Mouse (Mus musculus) CH12.LX (cell line): Measurements from ENCODE around the gene Tmem181a.
"Not testable (repeated sequence)": the region's sequence is repeated elsewhere in the genome, so short reads cannot be mapped to it uniquely, and the experiment has no call there.

Experiments used
- CHD2 ChIP-seq: IDR thresholded peaks from 2 replicates; pipeline ENCODE4 v1.6.1; 2011; ENCODE audit warnings: low read length, improper control_type of control experiment
- CTCF ChIP-seq, 2 experiments: IDR thresholded peaks in 1 of 2; conservative IDR thresholded peaks in 1 of 2; 2 replicates each; pipeline ENCODE4 v1.5.1; 2011 to 2012; ENCODE audit warnings: low read depth in 2 of 2, low read length in 2 of 2, improper control_type of control experiment in 1 of 2, inconsistent platforms in 1 of 2, mild to moderate bottlenecking in 1 of 2, moderate library complexity in 1 of 2
- ELF1 ChIP-seq: IDR thresholded peaks from 2 replicates; pipeline ENCODE4 v1.6.1; 2014; ENCODE audit warnings: low read depth, mild to moderate bottlenecking, inconsistent platforms, low read length, improper control_type of control experiment
- EP300 ChIP-seq: IDR thresholded peaks from 2 replicates; pipeline ENCODE4 v1.6.1; 2011; ENCODE audit warnings: low read length, improper control_type of control experiment
- POLR2A ChIP-seq: IDR thresholded peaks from 2 replicates; pipeline ENCODE4 v1.6.1; 2011; ENCODE audit warnings: low read depth, mild to moderate bottlenecking, improper control_type of control experiment, low read length
- TCF12 ChIP-seq: IDR thresholded peaks from 2 replicates; pipeline ENCODE4 v1.6.1; 2014; ENCODE audit warnings: low read depth, mild to moderate bottlenecking, inconsistent platforms, low read length, improper control_type of control experiment
- USF1 ChIP-seq: IDR thresholded peaks from 2 replicates; pipeline ENCODE4 v1.6.1; 2014; ENCODE audit warnings: low read depth, mild to moderate bottlenecking, inconsistent platforms, low read length, improper control_type of control experiment
- USF2 ChIP-seq: conservative IDR thresholded peaks from 2 replicates; pipeline ENCODE4 v1.6.1; 2011; ENCODE audit warnings: low read depth, low read length, improper control_type of control experiment
- ZC3H11A ChIP-seq: IDR thresholded peaks from 2 replicates; pipeline ENCODE4 v1.6.1; 2012; ENCODE audit warnings: low read depth, mild to moderate bottlenecking, inconsistent platforms, low read length, improper control_type of control experiment

DNA sequence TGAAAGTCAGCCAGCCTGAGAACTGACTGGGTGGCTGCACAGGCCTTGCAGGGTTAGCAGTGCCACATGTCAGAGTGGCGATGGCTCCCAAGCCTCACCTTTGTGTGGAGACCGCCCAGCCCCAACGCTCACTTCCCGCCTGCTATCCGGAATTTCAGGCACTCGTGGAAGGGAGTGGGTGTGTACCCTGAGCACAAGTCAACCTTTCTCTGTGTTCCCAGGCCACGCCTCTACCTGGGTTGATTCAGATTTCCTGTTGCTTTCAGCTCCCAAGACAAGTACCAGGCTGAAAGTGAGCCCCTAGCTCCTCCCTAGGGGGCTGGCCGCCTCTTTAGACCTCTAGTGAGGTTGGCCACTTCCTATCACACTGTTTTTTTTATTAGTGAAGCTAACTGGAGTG is 22.5 kb downstream of the Tmem181a start:
- not testable (repeated sequence) for TF ChIP-seq CTCF (conservative IDR thresholded peaks at IDR 0.05 in 1 of 2, IDR thresholded peaks at IDR 0.05 in 1 of 2; ENCODE audit: low read depth in 2 of 2, low read length in 2 of 2); TCF12; USF2; USF1; ZC3H11A; EP300; CHD2; POLR2A; ELF1
